Mouse (Mus musculus) liver, adult 2 months (tissue): ENCODE data around the gene Oas1a.
"Not testable (repeated sequence)": the region's sequence is repeated elsewhere in the genome, so short reads cannot be mapped to it uniquely, and the experiment has no call there.

Experiments
- CTCF ChIP-seq: fragments of 200-500 bp; IDR thresholded peaks from 2 replicates; pipeline ENCODE4 v1.5.1; 2011; ENCODE audit warnings: low read depth, low read length, control low read depth
- POLR2A ChIP-seq: fragments of 200-500 bp; IDR thresholded peaks from 2 replicates; pipeline ENCODE4 v1.6.1; 2011; ENCODE audit warnings: low read length, control low read depth; ENCODE audit not compliant: insufficient read depth; ENCODE audit errors: extremely low read depth

DNA sequence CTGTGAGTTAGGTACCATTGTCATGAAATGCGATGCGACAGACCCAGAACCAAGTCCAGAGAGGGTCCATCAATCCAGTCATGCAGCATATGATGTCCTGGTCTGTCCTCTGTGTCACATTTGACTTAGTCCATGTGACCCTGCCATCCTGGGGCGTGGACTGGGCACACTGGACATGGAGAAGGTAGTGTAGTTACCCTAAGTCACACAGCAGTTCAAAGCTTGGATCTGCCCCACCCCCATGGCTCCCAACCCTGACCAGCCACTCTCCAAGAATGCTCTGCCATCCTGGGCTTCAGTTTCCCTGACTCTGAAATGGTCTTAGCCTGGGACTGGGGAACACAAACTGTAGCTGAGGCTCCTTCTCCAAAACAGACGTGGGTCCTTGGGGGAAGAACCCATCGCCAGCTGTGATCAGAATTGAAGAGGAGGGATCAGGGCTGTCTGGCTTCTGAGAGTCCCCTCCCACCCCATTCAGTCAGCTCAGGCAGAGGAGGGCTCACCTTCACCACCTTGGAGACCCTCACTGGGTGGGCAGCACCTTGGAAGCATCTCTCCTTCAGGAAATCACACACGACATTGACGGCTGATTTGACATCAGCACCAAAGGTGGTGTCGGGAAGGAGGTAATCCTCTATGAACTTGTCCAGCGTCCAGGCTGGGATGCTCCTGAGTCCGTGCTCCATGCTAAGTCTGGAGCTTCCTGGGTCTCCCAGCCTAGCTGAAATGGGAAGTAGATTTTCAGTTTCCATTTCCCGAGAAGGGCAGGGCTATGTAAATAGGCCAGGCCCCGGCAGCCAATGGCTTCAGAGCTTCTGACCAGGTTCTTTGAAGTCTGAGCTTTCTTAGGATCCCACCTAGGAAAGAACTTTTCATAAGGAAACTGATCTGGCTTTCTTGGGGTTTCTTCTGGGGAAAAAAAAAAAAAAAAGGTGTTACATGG lies at the start of gene Oas1a:
- not testable (repeated sequence) for TF ChIP-seq CTCF, POLR2A
